ENCODE assay signal across 25 mouse cellular contexts in genomic region chr12:74301559-74301958, GRCm38 (mm10). TPM values are rescaled to one million over a fixed set of nuclear protein-coding genes. Genes with fewer than 3 reads are reported as not detected.
DNase-seq lines count a peak whose midpoint lies in the region; ATAC-seq lines count a peak whose summit lies in the region.
"Had no signal": no experiment of that assay in that cellular context is flagged by ENCODE, and none has a peak within 500 bp of the region (broad histone marks: within the 10 kb centered on the region; RNA-seq: fewer than 3 reads in every experiment).

No protein-coding gene starts in this region.

- peak; percentile 11 to 13 for DNase-seq in kidney, postnatal 4 days
- DNase-seq in kidney, adult 8-10 months: no peak
- peak; percentile 14 for DNase-seq in lung, postnatal 36 days
- DNase-seq in lung, postnatal 4 days: no peak
- peak; percentile 62 to 89 for DNase-seq in layer of hippocampus, adult 18-20 months (ENCODE audit: low spot score in 2 of 2)
- no peak for DNase-seq in testis, postnatal 10 days (ENCODE audit: low spot score)
- DNase-seq: adrenal gland, postnatal 25 days; cerebellum, adult 18-20 months; cerebellum, postnatal 14 days; gastrocnemius, postnatal 10 days; heart, postnatal 14 days; kidney, adult 2 months; kidney, postnatal 10 days; liver, embryonic 13.5 days; right cerebral cortex, postnatal 4 days; thymus, adult 2 months; thymus, postnatal 36 days had no signal

- peak; percentile 48; the same call in 1 of the 2 replicates for ATAC-seq in megakaryocyte progenitor cell, adult 5-6 weeks (replicated peaks; ENCODE audit: poor library complexity)
- ATAC-seq: CD4-positive, CD25-positive, alpha-beta regulatory T cell, adult 4 months; forebrain, embryonic 15.5 days; hindbrain, embryonic 16.5 days; midbrain, embryonic 15.5 days had no signal

RNA-seq across cellular contexts. Expression of gene Gm11042, which starts 14.6 kb away (rescaled TPM):
- not detected for total RNA-seq in layer of hippocampus, adult 18-20 months (2021)
- not detected in 2 replicates for total RNA-seq in megakaryocyte progenitor cell, adult 5-6 weeks (2015)
- total RNA-seq in megakaryocyte progenitor cell, adult 5-6 weeks (2017): not detected in 2 replicates
- total RNA-seq: adrenal gland, adult 18-20 months; adrenal gland, postnatal 25 days; gastrocnemius, postnatal 10 days; heart, postnatal 14 days; layer of hippocampus, postnatal 25 days; neutrophil, adult 5-6 weeks had no signal

Comparison
In these comparisons a context has a peak if more than half of its experiments do, and no peak if none do; other contexts are left out.
1. DNase-seq: peak in kidney, postnatal 4 days (2 of 2), lung, postnatal 36 days (single experiment) and layer of hippocampus, adult 18-20 months (2 of 2); none in kidney, adult 8-10 months (0 of 2), lung, postnatal 4 days (0 of 2) and testis, postnatal 10 days (single experiment).